Mouse (Mus musculus): ENCODE measurements around the gene Zfp839. TPM values are rescaled to one million over a fixed set of nuclear protein-coding genes. Genes with fewer than 3 reads are reported as not detected.

Gene Zfp839
- total and polyA plus RNA-seq, 3 experiments, result 4.2 to 5.0 TPM; not detected in 1

GRCm38 (mm10) chr12:110836729-110837128, 13.3 kb upstream of the Zfp839 start:
- H3K4me1 ChIP-seq (ENCODE audit: control insufficient read depth in 1 of 2, insufficient read depth in 2 of 2, low read length in 2 of 2), result peaks cover 0 to 4% of the 10 kb centered on the region in 2 experiments; a peak in 2 of 4 replicates
- no peak overlapping the region for H3K4me3 ChIP-seq (ENCODE audit: control insufficient read depth in 1 of 2, insufficient read depth in 1 of 2, low read depth in 2 of 2, low read length in 2 of 2)
- H3K9ac ChIP-seq (ENCODE audit: control insufficient read depth, low read depth, low read length, poor library complexity, severe bottlenecking), result no peak overlapping the region
- TF ChIP-seq MEF2A (IDR thresholded peaks at IDR 0.05; ENCODE audit: extremely low read depth, insufficient replicate concordance, low read depth, low read length, poor library complexity, severe bottlenecking), result no peak
- no peak for TF ChIP-seq SIN3A (IDR thresholded peaks at IDR 0.05; ENCODE audit: low read length)
- TF ChIP-seq MAX (IDR thresholded peaks at IDR 0.05; ENCODE audit: low read length), result no peak
- TF ChIP-seq NRF1 (IDR thresholded peaks at IDR 0.05; ENCODE audit: insufficient read depth, low read depth, low read length, poor library complexity, severe bottlenecking), result no peak
- TF ChIP-seq CHD2 (IDR thresholded peaks at IDR 0.05; ENCODE audit: low read length), result no peak
- TF ChIP-seq GATA1 (IDR thresholded peaks at IDR 0.05; ENCODE audit: low read depth, low read length), result no peak
- TF ChIP-seq ZNF384 (IDR thresholded peaks at IDR 0.05; ENCODE audit: low read depth, low read length), result no peak
- TF ChIP-seq ZKSCAN1 (IDR thresholded peaks at IDR 0.05; ENCODE audit: low read depth, low read length), result no peak
- TF ChIP-seq USF1 (IDR thresholded peaks at IDR 0.05; ENCODE audit: low read depth, low read length), result no peak
- TF ChIP-seq GABPA (IDR thresholded peaks at IDR 0.05; ENCODE audit: low read depth, low read length), result no peak
- TF ChIP-seq POLR2AphosphoS2 (IDR thresholded peaks at IDR 0.05; ENCODE audit: low read length), result no peak
- no peak for TF ChIP-seq TCF12 (IDR thresholded peaks at IDR 0.05; ENCODE audit: low read depth, low read length)
- no peak for TF ChIP-seq ZMIZ1 (IDR thresholded peaks at IDR 0.05; ENCODE audit: low read depth, low read length)
- no peak for TF ChIP-seq CHD1 (IDR thresholded peaks at IDR 0.05; ENCODE audit: low read depth, low read length)
- no peak for TF ChIP-seq SMC3 (IDR thresholded peaks at IDR 0.05; ENCODE audit: low read depth, low read length)
- TF ChIP-seq BHLHE40 (IDR thresholded peaks at IDR 0.05; ENCODE audit: borderline replicate concordance, low read depth, low read length), result no peak
- TF ChIP-seq HCFC1 (IDR thresholded peaks at IDR 0.05; ENCODE audit: low read depth, low read length), result no peak
- no peak for TF ChIP-seq RCOR1 (IDR thresholded peaks at IDR 0.05; ENCODE audit: low read depth, low read length)
- no peak for TF ChIP-seq TAL1 (IDR thresholded peaks at IDR 0.05; ENCODE audit: low read length)
- no peak overlapping the region for H3K27ac ChIP-seq (ENCODE audit: control insufficient read depth, low read depth, low read length)
- H3K27me3 ChIP-seq (ENCODE audit: control insufficient read depth in 1 of 2, insufficient read depth in 2 of 2, low read length in 2 of 2), result no peaks in the 10 kb centered on the region
- H3K79me2 ChIP-seq (ENCODE audit: control insufficient read depth, insufficient read depth, low read length, poor library complexity), result no peaks in the 10 kb centered on the region; the same call in 1 of the 2 replicates
- DNase-seq (ENCODE audit: low read depth, low spot score), result no peak
- H3K36me3 ChIP-seq (ENCODE audit: control insufficient read depth in 1 of 2, insufficient read depth in 2 of 2, low read length in 2 of 2), result peaks cover 0 to 4% of the 10 kb centered on the region in 2 experiments; a peak in 1 of 4 replicates
- no peaks in the 10 kb centered on the region for H3K9me3 ChIP-seq (replicated peaks; ENCODE audit: insufficient read depth, low read length)

- DNase-seq (ENCODE audit: low read depth, low spot score), result no peak
- Histone ChIP-seq H3K27ac (ENCODE audit: control insufficient read depth, low read depth, low read length) (no peak overlapping the region), H3K36me3 (ENCODE audit: control insufficient read depth in 1 of 2, insufficient read depth in 2 of 2, low read length in 2 of 2) (peaks cover 0 to 5% of the 10 kb centered on the region in 2 experiments; a peak in 1 of 4 replicates), H3K79me2 (ENCODE audit: control insufficient read depth, insufficient read depth, low read length, poor library complexity) (no peaks in the 10 kb centered on the region; the same call in 1 of the 2 replicates), H3K9ac (ENCODE audit: control insufficient read depth, low read depth, low read length, poor library complexity, severe bottlenecking) (no peak overlapping the region), H3K4me1 (ENCODE audit: control insufficient read depth in 1 of 2, insufficient read depth in 2 of 2, low read length in 2 of 2) (peaks cover 0 to 5% of the 10 kb centered on the region in 2 experiments; a peak in 2 of 4 replicates), H3K27me3 (ENCODE audit: control insufficient read depth in 1 of 2, insufficient read depth in 2 of 2, low read length in 2 of 2) (no peaks in the 10 kb centered on the region), H3K4me3 (ENCODE audit: control insufficient read depth in 1 of 2, insufficient read depth in 1 of 2, low read depth in 2 of 2, low read length in 2 of 2) (no peak overlapping the region), H3K9me3 (replicated peaks; ENCODE audit: insufficient read depth, low read length) (no peaks in the 10 kb centered on the region)
- TF ChIP-seq POLR2AphosphoS2 (IDR thresholded peaks at IDR 0.05; ENCODE audit: low read length) (no peak), ZNF384 (IDR thresholded peaks at IDR 0.05; ENCODE audit: low read depth, low read length) (no peak), MAX (IDR thresholded peaks at IDR 0.05; ENCODE audit: low read length) (no peak), EP300 (IDR thresholded peaks at IDR 0.05; ENCODE audit: low read depth in 1 of 2, low read length in 2 of 2) (no peak), MYB (IDR thresholded peaks at IDR 0.05; ENCODE audit: low read depth, low read length) (no peak), NRF1 (IDR thresholded peaks at IDR 0.05; ENCODE audit: insufficient read depth, low read depth, low read length, poor library complexity, severe bottlenecking) (no peak), ZC3H11A (IDR thresholded peaks at IDR 0.05; ENCODE audit: low read depth, low read length) (no peak), MYC (IDR thresholded peaks at IDR 0.05; ENCODE audit: low read depth, low read length) (no peak), MAFK (IDR thresholded peaks at IDR 0.05; ENCODE audit: borderline replicate concordance, low read depth, low read length) (no peak), BHLHE40 (IDR thresholded peaks at IDR 0.05; ENCODE audit: borderline replicate concordance, low read depth, low read length) (no peak), MAZ (IDR thresholded peaks at IDR 0.05; ENCODE audit: low read depth, low read length) (no peak)
Observed at GRCm38 (mm10) chr12:110837192-110837841, 12.7 kb upstream of the Zfp839 start.
